Mouse (Mus musculus) mouse embryonic stem cell (cell line): ENCODE data around the gene Pakap.

Experiments
- in situ Hi-C, 2 experiments: fragments of 300-500 bp; cut with MboI; formaldehyde crosslinking; loops; 1 replicate in 1 of 2; 3 replicates in 1 of 2; pipeline ENCODE4 v1.14.3; 2019 to 2020; ENCODE audit warnings: low sequenced_read_pairs in 2 of 2, low pct_unique_long_range_greater_than_20kb in 1 of 2, mixed read lengths in 1 of 2; ENCODE audit not compliant: unreplicated experiment in 1 of 2

The Pakap gene

DNA sequence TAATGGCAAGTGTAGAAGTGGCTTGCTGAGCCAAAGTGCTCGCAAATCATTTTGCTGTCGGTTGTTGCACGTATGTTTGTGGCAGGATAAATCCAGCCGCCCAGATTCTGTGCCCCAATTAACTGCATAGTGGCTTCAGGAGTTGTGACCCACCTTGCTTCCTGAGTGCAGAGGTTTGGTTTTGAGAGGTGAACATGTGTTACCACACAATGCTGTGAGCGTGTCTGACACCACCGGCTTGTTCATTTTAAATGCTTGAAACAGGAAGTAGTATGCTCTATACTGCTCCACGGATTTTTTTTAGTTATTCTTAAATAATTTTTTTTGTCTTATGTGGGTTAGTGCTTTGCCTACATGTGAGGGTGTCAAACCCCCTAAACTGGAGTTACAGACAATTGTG lies 264.3 kb downstream of the Pakap start:
- in situ Hi-C loops, result no loop called here

DNA sequence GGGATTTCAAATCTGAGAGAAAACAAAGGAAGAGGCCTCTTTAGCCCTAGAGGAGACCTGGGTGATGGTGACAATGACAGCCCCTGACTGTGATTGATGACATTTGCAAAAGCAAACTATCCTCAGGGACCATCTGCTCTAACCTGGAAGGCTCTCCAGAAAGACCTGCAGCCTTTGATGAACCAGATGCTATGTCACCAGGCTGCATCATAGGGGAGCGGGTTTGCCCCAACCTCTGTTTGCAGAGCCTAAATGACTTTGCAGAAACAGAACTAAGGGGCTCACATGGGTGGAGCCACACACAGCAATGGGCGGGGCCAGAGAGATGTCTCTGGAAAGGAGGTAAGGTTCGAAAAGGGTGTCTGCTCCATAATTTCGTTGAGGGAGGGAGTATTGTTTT lies 265.1 kb downstream of the Pakap start:
- in situ Hi-C loops, result no loop called here

DNA sequence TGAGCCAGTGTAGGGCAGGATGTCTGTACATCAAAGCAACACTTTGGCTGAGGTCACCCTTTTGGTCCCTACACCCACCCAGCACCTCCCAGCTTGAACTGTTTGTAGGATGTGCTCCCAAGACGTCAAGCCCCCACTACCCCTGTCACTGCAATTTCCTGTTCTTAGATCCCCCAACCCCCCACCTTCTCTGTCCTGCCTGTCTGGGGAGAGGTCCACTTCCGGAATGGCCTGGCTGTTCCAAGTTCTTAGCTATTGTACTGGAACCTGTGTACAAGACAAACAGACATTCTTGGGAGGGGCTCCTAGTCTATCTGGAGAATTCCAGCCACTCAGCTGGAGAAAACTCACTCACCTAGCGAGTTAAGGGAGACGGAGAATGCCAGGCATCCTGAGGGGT lies 266.2 kb downstream of the Pakap start:
- in situ Hi-C loops, result no loop called here

DNA sequence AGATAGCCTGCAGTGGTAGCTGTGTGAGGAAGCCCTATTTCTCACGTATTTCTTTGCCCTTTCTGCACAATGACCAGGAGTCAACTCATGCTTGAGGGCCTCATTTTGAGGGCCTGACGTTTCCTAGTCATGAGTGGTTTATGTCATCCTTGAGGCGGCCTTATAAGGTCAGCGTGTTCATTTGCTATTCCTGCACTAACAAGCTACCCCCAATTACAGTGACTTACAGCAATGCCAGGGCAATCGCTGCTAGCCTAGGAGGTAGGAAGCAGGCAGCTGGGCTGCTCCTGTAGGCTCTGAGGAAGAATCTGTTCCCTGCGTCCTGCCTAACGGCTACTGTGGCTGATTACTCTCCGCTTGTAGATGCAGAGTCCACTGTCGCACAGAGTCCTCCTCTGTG lies 269.1 kb downstream of the Pakap start:
- in situ Hi-C loops, result no loop called here

DNA sequence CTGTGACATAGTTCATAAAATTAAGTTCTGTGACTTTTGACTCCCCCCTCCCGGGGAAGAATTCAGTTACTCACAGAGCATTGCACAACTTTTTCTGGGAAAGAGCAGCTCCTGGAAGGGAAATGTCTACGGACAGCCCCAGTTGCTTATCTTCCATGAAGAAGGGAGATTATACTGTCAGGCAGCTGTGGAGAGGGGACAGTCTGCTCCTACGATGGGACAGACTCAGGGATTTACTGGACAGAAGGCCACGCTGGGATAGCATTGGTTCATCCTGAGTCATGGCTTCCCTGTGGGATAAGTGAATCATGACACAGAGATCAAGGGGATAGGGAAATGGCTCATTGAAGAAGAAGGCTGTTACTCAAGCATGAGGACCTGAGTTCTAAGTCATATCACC lies 271.4 kb downstream of the Pakap start:
- in situ Hi-C loops, result no loop called here

DNA sequence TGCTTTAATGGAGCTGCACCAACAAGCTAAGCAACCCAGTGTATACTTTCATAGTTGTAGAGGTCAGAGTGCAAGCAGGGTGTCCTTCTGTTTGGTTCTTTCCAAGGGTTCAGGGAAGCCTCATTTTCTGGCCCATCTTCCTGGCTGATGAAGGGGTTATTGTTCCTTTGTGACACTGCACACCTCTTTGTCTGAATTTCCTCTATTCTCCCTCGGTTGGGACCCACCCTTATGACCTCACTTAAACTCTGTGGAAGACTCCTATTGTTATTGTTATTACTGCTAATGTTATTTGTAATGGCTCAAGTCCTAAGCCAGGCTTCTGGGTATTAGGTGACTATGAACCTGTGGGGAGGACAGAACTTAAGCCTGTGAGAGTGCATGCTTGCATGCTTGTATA lies 273.9 kb downstream of the Pakap start:
- in situ Hi-C loops, result no loop called here

DNA sequence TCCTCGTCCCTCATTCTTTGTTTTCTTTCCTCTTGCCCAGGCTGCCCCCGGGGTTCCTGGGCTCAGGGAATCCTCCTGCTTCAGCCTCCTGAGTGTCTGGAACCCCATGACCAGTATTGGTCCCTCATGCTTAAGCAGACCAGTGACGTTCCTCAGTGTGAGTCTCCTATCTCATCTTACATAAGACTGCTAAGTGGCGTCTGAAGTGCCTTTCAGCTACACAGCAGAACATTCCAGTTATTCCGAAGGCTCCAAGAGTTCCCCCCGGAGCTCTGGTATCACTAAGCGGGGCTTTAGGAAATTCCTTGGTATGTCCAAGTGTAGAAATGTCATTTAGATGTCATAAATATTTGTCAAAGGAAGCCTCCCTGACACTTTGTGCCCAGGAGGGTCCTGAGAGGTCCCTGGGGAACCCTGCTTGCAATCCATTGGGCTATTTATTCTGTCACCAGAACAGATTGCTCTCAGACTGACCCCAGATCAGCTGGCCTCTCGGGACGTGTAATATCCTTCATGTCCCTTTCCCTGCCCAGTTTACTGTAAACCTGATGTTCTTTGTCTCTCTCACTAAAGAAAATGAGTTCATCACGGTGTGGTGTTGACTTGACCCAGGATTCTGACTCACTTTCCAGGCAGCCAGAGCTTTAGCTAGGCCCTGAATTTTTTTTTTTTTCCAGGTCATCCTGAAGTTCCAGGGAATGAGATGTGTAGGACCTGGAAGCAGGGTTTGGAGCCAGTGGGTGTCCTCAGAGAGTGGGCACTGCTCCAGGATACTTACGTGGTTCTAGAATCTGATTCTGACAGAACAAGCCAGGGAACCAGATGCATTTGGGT lies 274.7 kb downstream of the Pakap start:
- in situ Hi-C loops, result no loop called here

DNA sequence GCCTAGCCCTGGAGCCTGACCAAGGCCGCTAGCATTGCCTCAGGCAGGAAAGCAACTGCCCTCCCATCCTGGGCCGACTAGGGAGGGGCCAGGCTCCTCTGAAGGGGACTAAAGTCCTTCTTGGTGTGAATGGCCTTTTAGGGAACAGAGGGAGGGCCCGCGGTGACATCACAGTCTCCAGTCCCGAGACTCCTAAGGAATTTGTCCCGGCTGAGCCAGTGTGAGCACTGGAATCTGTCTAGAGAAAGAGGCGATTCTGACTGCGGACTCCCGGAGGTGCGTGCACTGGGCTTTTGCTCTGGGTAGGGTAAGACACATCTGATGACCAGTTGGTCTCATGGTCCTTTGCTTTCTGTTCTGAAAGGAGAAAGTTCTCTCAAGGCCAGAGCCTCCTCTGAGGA lies 277.1 kb downstream of the Pakap start:
- in situ Hi-C loops, result no loop called here

DNA sequence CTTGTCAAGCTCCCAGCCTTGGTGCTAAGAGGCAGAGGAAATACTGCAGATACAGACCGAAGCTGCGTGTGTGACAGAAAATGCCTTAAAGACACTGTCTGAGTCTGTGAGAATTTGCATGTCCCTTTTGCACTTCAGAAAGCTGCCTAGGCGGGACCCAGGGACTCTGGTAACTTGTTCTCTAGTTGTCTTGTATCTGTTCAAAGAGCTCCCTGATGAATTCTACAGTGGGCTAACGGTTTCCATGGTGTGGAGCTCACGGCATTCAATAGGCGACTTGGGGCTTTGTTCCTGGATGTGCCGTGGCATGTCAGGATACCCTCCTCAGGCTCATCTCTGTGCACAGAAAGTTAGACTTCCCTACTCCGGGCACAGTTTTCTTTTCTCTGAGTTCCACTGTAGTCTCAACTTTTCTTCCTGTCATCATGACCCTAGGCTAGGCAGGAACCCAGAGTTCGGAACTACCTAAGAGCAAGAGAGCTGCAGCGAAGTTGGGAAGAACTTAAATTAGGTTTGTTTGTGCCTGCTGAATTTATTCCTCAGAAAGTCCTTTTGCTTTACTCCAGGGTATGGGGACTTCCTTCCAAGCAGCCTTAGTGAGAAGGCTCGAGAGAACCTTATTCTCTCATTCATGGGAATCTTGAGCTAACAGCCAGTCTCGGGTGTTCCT lies 277.7 kb downstream of the Pakap start:
- in situ Hi-C loops, result no loop called here

DNA sequence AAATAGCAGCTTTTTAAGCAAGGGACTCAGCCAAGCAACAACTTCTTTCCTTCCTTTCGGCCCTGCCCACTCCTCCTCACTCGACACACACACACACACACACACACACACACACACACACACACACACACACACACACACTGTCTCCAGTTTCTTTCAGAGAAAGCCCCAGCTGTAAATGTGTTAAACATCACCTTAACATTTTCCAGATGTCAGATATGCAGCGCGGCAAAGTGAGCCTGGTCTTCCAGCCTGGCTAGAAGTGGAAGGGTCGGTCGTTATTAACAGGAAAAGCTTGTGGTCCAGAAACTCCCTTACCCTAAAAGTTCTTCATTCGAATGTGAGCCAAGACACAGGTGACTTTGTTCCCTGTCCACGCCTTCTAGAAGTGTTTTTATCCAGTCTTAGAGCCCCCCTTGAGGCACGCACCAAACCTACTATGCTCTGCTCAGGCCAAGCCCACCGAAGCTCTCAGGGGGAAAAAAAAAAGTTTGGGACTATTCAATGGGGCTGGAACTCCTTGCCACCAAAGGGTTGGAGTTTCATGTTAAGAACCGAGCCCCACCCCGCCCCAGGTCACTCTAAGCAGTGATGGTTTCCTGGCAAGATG lies 278.5 kb downstream of the Pakap start:
- in situ Hi-C loops, result no loop called here

DNA sequence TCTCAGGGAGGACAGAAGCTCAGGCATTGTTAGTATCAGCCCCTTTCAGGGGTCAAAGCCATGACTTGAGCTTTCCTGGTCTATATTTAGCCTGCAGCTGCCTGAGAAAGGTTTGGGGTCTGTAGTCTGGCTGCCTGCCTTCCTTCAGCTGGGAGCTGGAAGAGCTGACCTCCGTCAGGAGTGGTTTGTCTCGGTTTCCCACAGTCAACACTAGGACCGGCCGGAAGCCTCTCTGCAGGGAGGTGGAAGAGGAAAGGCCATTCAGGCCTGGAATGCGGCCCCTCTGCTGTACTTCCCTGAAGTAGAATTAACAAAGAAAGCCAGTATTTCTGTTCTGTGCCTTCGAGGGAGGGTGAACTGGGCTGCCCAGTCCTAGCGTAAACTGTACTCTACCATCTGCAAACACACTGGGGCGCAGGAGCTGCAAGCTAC lies 279.0 kb downstream of the Pakap start:
- in situ Hi-C loops, result no loop called here

DNA sequence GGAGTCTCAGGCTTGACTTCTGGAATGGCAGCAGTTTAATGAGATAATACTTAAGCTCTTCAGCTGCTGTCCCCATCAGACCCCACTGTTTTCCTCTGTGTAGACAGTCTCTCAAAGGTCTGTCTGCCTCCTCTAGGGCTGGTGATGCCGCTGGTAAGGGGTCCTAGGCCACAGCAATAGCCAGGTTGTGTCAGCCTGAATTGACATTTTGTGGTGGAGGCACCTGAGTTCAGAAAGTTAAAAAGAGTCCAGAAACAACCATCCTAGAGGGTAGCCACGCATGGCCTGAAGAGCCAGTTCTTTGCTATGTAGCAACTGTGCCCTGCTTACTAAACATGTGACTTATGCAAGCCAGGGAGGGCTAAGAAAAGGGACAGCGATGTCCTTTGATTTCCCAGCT lies 279.7 kb downstream of the Pakap start:
- in situ Hi-C loops, result no loop called here

DNA sequence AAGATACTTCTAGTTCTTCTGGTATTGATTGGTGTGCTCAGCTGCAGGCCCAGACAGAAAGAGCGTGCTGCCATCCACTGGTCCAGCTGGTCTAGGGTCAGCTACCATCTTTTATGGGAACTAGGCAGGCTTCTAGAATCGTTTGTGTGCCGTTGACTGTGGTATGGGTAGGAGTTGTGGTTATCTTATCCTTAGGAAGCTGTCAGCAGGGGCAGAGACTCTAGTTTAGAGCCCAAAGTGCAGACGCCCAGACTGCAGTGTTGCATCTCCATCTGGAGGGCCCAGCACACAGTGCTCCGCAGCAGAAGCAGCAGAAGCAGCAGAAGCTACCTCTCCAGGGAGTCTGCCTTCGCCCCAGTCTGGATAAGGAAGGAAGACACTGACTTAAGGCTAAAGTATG lies 281.5 kb downstream of the Pakap start:
- in situ Hi-C loops, result no loop called here

DNA sequence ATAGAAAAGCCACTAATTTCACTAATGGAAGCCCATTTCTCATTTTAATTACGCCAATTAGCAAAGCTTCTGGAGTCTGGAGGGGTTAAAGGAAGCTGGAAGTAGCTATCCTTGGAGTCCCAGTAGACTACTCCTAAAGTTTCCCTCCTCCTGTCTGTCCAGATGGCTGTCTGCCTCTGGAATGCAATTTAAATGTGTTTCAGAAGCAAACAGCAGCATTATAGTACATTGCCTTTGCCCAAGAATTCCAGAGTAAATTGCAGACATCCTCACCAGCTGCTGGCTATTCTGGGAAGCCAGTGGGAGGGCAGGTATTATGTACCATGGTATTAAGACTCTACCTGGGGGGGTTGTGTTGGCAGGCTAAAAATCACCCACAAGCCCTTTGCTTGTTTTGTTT lies 283.8 kb downstream of the Pakap start:
- in situ Hi-C loops, result no loop called here

DNA sequence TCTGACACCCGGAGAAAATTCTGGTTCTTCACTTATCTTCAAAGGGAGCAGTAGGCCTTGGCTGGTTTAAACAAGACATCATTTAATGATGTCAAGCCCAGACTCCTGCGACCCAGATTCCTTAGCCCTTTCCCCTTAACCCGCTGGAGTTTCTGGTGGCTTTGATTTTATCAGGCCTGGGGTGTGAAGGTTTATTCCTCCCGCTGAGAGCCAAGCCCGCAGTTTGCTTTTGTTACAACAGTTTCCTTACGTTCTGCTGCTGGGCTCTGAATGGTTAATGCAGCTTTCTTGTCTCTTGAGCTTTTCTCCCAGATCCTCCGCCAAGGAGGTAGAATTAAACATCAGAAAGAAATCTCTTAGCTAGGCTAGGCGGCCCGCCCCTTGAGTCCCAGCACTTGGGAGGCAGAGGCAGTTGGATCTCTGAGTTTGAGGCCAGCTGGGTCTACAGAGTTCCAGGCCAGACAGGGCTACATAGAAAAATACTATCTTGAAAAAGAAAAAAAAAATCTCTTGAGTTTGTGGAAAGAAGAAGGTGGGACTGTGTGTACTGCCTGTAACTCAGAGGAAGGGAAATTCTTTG lies 284.6 kb downstream of the Pakap start:
- in situ Hi-C loops, result no loop called here

DNA sequence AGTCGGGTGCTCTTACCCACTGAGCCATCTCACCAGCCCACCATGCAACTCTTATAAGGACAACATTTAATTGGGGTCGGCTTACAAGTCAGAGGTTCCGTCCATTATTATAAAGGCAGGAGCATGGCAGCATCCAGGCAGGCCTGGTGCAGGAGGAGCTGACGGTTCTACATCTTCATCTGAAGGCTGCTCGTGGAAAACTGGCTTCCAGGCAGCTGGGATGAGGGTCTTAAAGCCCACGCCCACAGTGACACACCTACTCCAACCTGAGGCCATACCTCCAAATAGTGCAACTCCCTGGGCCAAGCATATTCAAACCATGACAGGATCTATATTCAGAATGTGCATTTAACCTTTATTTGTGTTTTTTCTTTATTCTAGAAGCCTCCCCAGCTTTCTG lies 286.2 kb downstream of the Pakap start:
- in situ Hi-C loops, result no loop called here

DNA sequence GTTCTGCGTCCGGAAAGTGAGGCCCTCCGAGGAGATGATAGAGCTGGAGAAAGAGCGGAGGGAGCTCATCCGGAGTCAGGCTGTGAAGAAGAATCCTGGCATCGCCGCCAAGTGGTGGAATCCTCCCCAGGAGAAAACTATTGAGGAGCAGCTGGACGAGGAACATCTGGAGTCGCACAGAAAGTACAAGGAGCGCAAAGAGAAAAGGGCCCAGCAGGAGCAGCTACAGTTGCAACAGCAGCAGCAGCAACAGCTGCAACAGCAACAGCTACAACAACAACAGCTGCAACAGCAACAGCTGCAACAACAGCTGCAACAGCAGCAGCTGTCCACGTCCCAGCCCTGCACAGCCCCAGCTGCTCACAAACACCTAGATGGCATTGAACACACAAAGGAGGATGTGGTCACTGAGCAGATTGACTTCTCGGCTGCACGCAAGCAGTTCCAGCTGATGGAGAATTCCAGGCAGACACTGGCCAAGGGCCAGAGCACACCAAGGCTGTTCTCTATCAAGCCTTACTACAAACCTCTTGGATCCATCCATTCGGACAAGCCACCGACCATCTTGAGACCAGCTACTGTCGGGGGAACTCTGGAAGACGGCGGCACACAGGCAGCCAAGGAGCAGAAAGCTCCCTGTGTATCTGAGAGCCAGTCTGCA lies 287.4 kb downstream of the Pakap start:
- in situ Hi-C loops, result no loop called here

DNA sequence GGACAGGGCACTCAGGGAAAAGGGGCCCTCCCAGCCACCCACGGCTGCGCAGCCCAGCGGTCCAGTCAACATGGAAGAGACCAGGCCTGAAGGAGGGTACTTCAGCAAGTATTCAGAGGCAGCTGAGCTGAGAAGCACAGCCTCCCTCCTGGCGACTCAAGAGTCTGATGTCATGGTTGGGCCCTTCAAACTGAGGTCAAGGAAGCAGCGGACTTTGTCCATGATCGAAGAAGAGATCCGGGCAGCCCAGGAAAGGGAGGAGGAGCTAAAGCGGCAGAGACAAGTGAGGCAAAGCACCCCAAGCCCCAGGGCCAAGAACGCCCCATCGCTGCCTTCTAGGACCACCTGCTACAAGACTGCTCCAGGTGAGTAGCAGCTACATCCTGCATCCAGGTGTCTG lies 288.7 kb downstream of the Pakap start:
- in situ Hi-C loops, result no loop called here

DNA sequence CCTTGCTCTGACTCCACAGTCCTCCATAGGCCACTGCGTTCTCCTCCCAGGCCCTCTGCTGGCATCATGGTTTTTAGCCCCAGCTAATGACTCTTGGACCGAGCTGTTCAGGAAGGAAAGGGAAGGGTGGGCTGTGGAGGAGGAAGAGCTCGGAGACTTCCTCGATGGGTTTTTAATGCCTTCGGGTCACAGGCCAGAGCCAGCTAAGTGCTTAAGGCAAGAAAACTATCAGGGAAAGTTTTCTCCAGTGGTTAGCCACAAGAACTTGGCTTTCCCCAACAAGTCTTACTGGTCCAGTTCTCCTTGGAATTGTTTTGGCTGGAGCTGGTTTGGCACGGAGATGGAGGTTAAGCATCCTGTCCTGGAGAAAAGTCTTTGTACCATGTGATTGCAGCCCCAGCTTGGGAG lies 292.2 kb downstream of the Pakap start:
- in situ Hi-C loops, result no loop called here
